Mouse (Mus musculus): ENCODE results near the gene BC028528. TPM values are rescaled to one million over a fixed set of nuclear protein-coding genes. Genes with fewer than 3 reads are reported as not detected.
"Not testable (repeated sequence)": the region's sequence is repeated elsewhere in the genome, so short reads cannot be mapped to it uniquely, and the experiment has no call there.

Gene BC028528
- total RNA-seq, 1 experiment: 6.4 TPM

DNA sequence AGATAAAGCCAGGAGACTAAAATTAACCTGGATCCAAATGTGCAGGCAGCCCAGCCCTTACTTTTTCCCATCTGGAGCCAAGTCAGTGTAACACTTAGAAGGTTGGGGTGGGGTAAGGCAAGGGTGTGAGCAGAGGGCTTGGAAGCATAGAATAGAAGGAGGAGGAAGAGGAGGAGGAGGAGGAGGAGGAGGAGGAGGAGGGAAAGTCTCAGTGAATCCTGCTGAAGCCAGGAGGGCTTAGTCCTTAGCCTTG is 10.5 kb upstream of the BC028528 start:
- Histone ChIP-seq H3K27ac (ENCODE audit: insufficient read depth, low read depth, low read length, poor library complexity, severe bottlenecking) (no peak overlapping the region), H3K9ac (ENCODE audit: insufficient read depth, low read depth, low read length, poor library complexity, severe bottlenecking) (no peak overlapping the region), H3K9me3 (ENCODE audit: control insufficient read depth, insufficient read depth, low read depth, low read length) (no peaks in the 10 kb centered on the region), H3K4me1 (ENCODE audit: control insufficient read depth in 2 of 2, insufficient read depth in 2 of 2, low read length in 2 of 2, poor library complexity in 1 of 2) (peaks cover 4 to 17% of the 10 kb centered on the region in 2 experiments; a peak in 3 of 4 replicates), H3K4me3 (ENCODE audit: insufficient read depth in 1 of 2, low read depth in 1 of 2, low read length in 2 of 2, poor library complexity in 1 of 2, severe bottlenecking in 1 of 2) (no peak overlapping the region), H3K36me3 (ENCODE audit: control insufficient read depth, insufficient read depth, low read length, poor library complexity, severe bottlenecking) (peaks cover 3% of the 10 kb centered on the region; the same call in 1 of the 2 replicates)
- in situ Hi-C loops (cut with MboI; ENCODE audit: low sequenced_read_pairs in 2 of 2, unreplicated experiment in 2 of 2): no loop called here
- no peak for DNase-seq (ENCODE audit: low read depth, low spot score)
- TF ChIP-seq ZNF384 (IDR thresholded peaks at IDR 0.05; ENCODE audit: low read depth, low read length) (no peak), HCFC1 (IDR thresholded peaks at IDR 0.05; ENCODE audit: borderline replicate concordance, insufficient read depth, low read length) (no peak)

DNA sequence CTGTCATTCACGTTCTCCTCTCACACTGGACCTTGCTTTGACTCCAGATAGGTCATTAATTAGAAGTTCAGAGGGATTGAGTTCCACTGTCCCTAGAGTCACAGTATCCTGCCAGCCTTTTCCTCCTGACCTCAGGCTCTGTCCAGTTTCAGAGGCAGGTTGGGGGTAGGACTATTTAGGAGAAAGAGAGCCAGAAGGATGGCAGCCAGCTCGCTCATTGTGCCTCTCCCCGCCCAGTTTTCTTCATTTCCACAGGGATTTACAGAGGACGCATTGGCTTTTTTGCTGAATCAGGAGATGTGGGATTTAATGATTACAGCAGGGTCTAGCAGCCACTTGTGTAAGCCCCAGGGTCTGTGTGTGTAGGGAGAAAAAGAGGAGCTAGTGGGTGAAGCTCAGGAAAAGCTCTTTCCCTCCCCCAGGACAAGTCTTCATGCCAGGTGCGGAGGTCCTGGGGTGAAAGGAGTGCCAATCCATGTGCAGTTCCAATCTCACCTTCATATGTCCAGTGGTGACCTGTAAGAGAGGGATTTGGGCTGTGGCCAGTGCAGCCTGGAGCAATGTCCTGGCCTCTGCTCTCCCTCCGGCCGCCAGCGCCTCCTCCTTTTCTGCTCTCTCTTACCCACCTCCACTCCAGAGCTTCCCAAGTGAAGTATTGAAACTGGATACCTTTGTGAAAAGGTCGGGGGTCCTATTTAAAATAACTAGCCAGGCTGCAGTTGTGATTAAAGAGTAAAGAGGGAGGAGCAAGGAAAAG is 10.0 kb upstream of the BC028528 start:
- in situ Hi-C loops (cut with MboI; ENCODE audit: low sequenced_read_pairs in 2 of 2, unreplicated experiment in 2 of 2): no loop called here
- no peak overlapping the region for H3K27ac ChIP-seq (ENCODE audit: insufficient read depth, low read depth, low read length, poor library complexity, severe bottlenecking)
- H3K9me3 ChIP-seq (ENCODE audit: control insufficient read depth, insufficient read depth, low read depth, low read length): no peaks in the 10 kb centered on the region
- H3K9ac ChIP-seq (ENCODE audit: insufficient read depth, low read depth, low read length, poor library complexity, severe bottlenecking): no peak overlapping the region
- H3K4me3 ChIP-seq (ENCODE audit: insufficient read depth in 1 of 2, low read depth in 1 of 2, low read length in 2 of 2, poor library complexity in 1 of 2, severe bottlenecking in 1 of 2): no peak overlapping the region
- peaks cover 4 to 17% of the 10 kb centered on the region in 2 experiments; a peak in 3 of 4 replicates for H3K4me1 ChIP-seq (ENCODE audit: control insufficient read depth in 2 of 2, insufficient read depth in 2 of 2, low read length in 2 of 2, poor library complexity in 1 of 2)
- DNase-seq (ENCODE audit: low read depth, low spot score): no peak
- TF ChIP-seq MAFK (IDR thresholded peaks at IDR 0.05; ENCODE audit: insufficient read depth, low read depth, low read length) (no peak), ZC3H11A (IDR thresholded peaks at IDR 0.05; ENCODE audit: borderline replicate concordance, low read depth, low read length) (no peak), ZNF384 (IDR thresholded peaks at IDR 0.05; ENCODE audit: low read depth, low read length) (no peak)
- H3K36me3 ChIP-seq (ENCODE audit: control insufficient read depth, insufficient read depth, low read length, poor library complexity, severe bottlenecking): peaks cover 3% of the 10 kb centered on the region; the same call in 1 of the 2 replicates

DNA sequence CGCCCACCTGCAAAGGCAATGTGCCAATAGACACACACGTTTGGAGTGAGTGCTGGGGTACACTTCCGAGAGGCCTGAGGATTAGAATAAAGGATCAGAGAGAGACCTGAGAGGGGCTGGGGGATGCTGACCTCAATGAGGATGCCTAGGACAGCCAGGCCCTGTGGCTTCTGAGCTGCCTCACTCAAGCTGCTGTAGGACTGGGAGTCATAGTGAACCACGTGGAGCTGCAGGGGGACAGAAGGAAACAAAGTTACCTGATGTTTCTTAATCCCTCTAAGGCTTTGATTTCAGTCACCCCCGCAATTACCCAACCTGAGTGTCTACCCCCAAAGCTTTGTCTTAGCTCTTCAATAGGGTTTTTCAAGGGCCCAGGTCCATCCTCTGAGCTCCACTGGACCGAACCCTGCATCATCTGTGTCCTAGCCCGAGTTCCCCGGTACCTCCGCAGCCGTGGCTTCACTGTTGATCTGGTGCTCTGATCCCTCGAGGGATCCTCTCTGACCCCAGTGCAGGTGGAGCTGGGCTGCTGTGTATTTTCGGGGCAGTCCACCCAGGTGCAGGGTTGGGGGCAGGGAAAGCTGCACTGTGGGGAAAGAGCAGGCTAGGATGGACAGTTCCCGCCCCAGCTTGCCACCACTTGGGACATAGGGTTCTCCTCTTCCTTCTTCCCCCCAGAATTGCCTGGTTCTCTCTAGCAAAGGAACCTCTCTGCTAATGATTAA is 8.2 kb upstream of the BC028528 start:
- Histone ChIP-seq H3K9ac (ENCODE audit: insufficient read depth, low read depth, low read length, poor library complexity, severe bottlenecking) (no peak overlapping the region), H3K4me1 (ENCODE audit: control insufficient read depth in 2 of 2, insufficient read depth in 2 of 2, low read length in 2 of 2, poor library complexity in 1 of 2) (peaks cover 2 to 19% of the 10 kb centered on the region in 2 experiments; a peak in 3 of 4 replicates), H3K36me3 (ENCODE audit: control insufficient read depth, insufficient read depth, low read length, poor library complexity, severe bottlenecking) (peaks cover 6% of the 10 kb centered on the region), H3K27ac (ENCODE audit: insufficient read depth, low read depth, low read length, poor library complexity, severe bottlenecking) (no peak overlapping the region), H3K4me3 (ENCODE audit: insufficient read depth in 1 of 2, low read depth in 1 of 2, low read length in 2 of 2, poor library complexity in 1 of 2, severe bottlenecking in 1 of 2) (no peak overlapping the region), H3K9me3 (ENCODE audit: control insufficient read depth, insufficient read depth, low read depth, low read length) (no peaks in the 10 kb centered on the region)
- DNase-seq (ENCODE audit: low read depth, low spot score): no peak
- TF ChIP-seq ZC3H11A (IDR thresholded peaks at IDR 0.05; ENCODE audit: borderline replicate concordance, low read depth, low read length) (no peak), ZNF384 (IDR thresholded peaks at IDR 0.05; ENCODE audit: low read depth, low read length) (no peak), CHD2 (IDR thresholded peaks at IDR 0.05; ENCODE audit: low read depth, low read length) (no peak), HCFC1 (IDR thresholded peaks at IDR 0.05; ENCODE audit: borderline replicate concordance, insufficient read depth, low read length) (no peak), MAFK (IDR thresholded peaks at IDR 0.05; ENCODE audit: insufficient read depth, low read depth, low read length) (no peak)
- in situ Hi-C loops (cut with MboI; ENCODE audit: low sequenced_read_pairs in 2 of 2, unreplicated experiment in 2 of 2): no loop called here

DNA sequence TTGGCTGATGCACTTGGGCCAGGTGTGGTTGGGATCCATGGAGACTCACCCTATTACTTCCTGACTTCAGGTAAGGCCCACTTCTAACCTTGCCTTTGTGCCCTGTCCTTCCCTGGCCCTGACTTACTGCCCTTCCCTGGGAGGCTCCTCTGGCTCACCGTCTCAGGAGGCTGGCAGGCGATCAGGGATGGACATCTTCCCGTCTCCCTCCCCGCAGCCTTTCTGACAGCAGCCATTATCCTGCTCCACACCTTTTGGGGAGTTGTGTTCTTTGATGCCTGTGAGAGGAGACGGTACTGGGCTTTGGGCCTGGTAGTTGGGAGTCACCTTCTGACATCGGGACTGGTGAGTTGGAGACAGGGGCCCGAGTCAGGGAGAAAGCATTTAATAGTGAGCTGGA is 3.7 kb upstream of the BC028528 start:
- H3K4me1 ChIP-seq (ENCODE audit: control insufficient read depth in 2 of 2, insufficient read depth in 2 of 2, low read length in 2 of 2, poor library complexity in 1 of 2): peaks cover 10 to 14% of the 10 kb centered on the region in 2 experiments
- H3K9me3 ChIP-seq (ENCODE audit: control insufficient read depth, insufficient read depth, low read depth, low read length); in situ Hi-C loops (cut with MboI; ENCODE audit: low sequenced_read_pairs in 2 of 2, unreplicated experiment in 2 of 2); H3K9ac ChIP-seq (ENCODE audit: insufficient read depth, low read depth, low read length, poor library complexity, severe bottlenecking); H3K27ac ChIP-seq (ENCODE audit: insufficient read depth, low read depth, low read length, poor library complexity, severe bottlenecking); H3K4me3 ChIP-seq (ENCODE audit: insufficient read depth in 1 of 2, low read depth in 1 of 2, low read length in 2 of 2, poor library complexity in 1 of 2, severe bottlenecking in 1 of 2); H3K36me3 ChIP-seq (ENCODE audit: control insufficient read depth, insufficient read depth, low read length, poor library complexity, severe bottlenecking); DNase-seq (ENCODE audit: low read depth, low spot score): not testable (repeated sequence)

Data from ES-E14 (cell line).